Mouse (Mus musculus) brown adipose tissue, adult 24 weeks (tissue): ENCODE data around the gene Vegfa. TPM values are rescaled to one million over a fixed set of nuclear protein-coding genes. Genes with fewer than 3 reads are reported as not detected.

Experiments used
- H3K27ac ChIP-seq: fragments of 200-500 bp; replicated peaks from 2 replicates; pipeline ENCODE4 v1.5.1; 2012; ENCODE audit warnings: low read depth, mild to moderate bottlenecking, low read length
- H3K4me1 ChIP-seq: fragments of 200-500 bp; 2 replicates; pipeline ENCODE4 v1.6.1; 2012; ENCODE audit warnings: low read length, mixed read lengths; ENCODE audit not compliant: control insufficient read depth, insufficient read depth, insufficient read length
- H3K4me3 ChIP-seq: fragments of 200-500 bp; 2 replicates; pipeline ENCODE4 v1.5.1; 2012; ENCODE audit warnings: low read depth, mild to moderate bottlenecking, low read length, moderate library complexity; ENCODE audit not compliant: insufficient read depth
- polyA plus RNA-seq: library from polyadenylated mRNA; stranded (reverse); fragments of >200 nt; gene quantifications from 2 replicates; pipeline ENCODE4 v1.2.4, GENCODE M21; 2012; ENCODE audit not compliant: missing spikeins, insufficient read depth, insufficient read length

Vegfa gene
- polyA plus RNA-seq, 1 experiment = 214 TPM

DNA sequence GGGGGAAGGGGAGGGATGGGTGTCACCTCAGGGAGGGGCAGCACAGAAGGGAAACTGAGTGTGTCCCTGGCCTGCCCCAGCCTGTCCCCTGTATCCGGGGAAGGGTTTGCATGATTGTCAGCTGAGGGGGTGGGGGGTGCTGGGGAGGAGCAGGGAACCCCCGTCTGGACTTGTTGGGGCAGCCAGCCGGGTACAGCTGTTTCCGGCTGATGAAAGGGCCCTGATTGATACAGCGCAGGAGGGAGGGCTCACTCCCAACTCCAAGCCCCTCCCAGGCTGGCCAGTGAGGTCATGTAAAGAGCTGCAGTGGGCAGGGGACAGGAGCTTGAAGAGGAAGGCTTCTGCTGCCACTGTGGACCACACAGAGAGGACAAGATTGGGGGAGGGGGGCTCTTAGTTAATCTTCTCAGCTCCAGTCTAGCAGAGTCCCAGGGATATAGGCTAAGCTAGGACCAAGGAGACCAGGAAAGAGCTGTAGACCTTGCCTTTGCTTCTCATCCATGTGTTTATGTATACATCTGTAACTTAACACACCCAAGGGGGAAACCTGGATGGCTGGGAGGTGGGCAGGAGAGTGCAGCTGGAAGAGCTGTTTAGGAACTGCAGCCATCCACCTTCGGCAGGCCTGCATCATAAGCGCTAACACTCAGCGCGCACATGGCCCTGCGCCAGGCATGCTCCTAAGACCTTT lies 31.3 kb upstream of the Vegfa start:
- no peak overlapping the region for H3K4me3 ChIP-seq
- H3K27ac ChIP-seq = no peak overlapping the region
- no peaks in the 10 kb centered on the region for H3K4me1 ChIP-seq

DNA sequence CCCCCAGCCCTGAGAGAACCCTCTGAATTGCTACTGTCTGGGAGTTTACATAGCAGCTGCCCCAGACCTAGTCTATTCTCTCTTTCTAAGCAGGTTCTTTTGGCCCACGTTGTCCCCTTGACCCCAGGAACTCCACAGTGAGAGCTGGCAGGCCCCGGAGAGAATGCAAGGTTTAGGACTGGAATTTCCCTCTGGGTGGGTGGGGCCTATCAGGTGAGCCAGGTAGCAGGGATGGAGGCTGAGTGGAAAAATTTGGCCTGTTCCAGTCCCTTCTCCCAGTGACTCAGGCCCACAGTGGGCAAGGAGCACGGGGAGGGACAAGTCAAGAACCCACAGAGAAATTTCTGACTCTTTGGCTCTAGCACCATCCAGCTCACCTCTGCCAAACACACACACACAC lies 28.1 kb upstream of the Vegfa start:
- H3K4me3 ChIP-seq = no peak overlapping the region
- peaks cover 2% of the 10 kb centered on the region; the same call in 1 of the 2 replicates for H3K4me1 ChIP-seq
- H3K27ac ChIP-seq = no peak overlapping the region

DNA sequence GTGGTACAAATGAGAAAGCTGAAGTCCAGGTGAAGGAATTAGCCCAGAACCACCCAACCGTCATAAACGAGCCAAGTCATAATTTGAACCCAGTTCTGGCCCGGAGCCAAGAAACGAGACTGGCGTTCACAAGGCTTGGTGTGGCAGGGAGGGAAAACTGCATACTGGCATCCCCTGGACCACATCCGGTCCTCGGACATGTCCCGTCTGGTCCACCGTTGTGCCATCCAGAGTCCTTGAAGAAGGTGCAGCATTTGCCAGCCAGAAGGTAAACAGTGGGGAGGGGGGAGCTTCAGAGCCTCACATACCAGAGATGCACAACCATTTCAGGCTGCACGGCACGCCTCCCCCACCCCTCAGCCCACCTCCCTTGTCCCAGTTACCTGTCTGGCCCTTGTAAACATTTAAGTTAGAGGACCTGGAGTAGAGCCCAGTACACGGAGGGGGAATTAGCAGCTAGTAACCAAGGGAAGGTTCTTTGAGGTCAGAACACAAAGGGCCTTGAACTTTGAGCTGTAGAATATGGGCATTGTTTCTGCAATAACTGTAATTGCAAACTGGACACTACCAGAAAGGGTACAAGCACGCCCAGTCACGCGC lies 27.2 kb upstream of the Vegfa start:
- Histone ChIP-seq H3K4me3 (no peak overlapping the region), H3K4me1 (peaks cover 2% of the 10 kb centered on the region; the same call in 1 of the 2 replicates), H3K27ac (no peak overlapping the region)

DNA sequence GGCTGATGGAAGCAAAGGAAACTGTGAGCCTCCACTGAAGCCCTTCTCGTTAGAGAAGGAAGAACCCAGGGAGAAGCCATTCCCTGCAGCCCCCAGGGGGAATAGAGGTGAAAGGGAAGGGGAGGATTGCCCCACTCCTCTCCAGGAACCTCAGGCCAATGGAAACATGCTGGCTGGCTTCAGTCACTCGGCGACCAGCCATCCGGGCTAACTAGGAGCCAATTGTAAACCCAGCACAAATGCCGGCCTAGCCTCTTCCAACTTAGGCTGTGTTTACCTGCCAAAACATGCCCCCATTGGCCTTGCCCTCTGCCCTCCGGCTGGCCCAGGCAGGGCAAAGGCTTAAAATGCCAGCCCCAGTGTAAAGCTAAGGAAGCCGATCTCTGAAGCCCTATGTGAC lies 24.1 kb upstream of the Vegfa start:
- Histone ChIP-seq H3K4me1 (peaks cover 2% of the 10 kb centered on the region; the same call in 1 of the 2 replicates), H3K27ac (no peak overlapping the region), H3K4me3 (no peak overlapping the region)

DNA sequence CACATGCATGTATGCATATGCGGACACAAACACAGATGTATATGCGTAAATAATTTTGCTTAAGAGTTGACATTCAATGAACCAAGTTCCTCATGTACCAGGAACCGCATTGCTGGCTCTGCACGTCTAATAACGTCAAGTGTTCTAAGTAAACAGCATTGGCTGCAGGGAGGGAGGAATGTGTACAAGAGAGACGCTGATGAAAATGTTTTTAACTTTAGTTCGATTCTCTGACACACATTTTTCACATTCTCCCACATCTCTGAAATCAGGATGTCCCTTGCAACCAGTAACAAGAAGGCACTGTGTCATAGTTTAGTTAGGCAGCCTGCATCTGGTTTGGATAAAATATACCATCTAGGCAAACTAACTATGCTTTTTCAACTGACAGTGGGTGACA lies 23.6 kb upstream of the Vegfa start:
- Histone ChIP-seq H3K27ac (no peak overlapping the region), H3K4me1 (peaks cover 2% of the 10 kb centered on the region; the same call in 1 of the 2 replicates), H3K4me3 (no peak overlapping the region)

DNA sequence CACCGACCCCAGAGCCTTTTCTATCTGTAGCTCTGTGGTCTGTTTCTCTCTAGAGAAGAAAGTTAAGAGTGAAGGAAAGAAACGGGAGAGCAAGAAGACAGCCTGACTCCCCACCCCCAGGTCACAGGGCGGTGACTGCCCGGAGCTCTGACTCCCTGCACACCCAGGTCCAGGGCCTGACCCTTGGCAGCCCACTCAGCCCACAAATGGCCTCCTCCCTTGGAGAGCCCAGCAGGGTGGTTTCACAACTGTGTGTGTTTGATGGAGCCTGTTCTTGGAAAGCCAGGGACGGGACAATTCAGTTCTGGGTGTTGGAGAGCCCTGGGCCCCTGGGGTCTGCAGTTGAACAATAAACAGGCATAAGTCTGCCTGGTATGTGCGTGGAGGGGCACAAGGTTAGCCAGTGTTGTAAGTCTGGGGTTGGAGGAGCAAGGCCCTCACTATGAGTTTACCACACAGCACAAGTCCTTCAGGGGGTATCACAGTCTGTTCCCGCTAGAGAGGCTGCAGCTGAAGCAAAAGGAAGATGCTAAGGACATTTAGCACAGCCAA lies 21.2 kb upstream of the Vegfa start:
- Histone ChIP-seq H3K4me1 (peaks cover 2% of the 10 kb centered on the region; the same call in 1 of the 2 replicates), H3K27ac (no peak overlapping the region), H3K4me3 (no peak overlapping the region)

DNA sequence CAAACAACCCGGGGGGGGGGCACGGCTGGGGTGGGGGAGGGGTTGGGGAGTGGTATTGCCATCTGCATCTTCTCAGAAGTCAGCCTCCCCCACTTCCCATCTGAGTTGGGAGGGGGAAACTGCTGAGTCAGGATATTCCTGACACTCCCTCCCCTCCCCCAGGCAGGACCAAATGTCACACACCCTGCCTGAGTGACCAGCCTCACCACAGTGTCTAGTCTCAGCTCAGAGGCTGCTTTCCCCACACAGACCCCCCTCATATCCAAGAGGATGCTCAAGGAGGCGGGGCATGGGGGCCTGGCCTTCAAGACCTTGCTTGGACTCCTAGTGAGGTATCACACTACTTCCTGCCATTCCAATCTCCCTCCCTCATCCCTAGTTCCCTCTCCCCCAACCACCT lies 20.0 kb upstream of the Vegfa start:
- Histone ChIP-seq H3K4me3 (no peak overlapping the region), H3K27ac (no peak overlapping the region), H3K4me1 (peaks cover 2% of the 10 kb centered on the region; the same call in 1 of the 2 replicates)

DNA sequence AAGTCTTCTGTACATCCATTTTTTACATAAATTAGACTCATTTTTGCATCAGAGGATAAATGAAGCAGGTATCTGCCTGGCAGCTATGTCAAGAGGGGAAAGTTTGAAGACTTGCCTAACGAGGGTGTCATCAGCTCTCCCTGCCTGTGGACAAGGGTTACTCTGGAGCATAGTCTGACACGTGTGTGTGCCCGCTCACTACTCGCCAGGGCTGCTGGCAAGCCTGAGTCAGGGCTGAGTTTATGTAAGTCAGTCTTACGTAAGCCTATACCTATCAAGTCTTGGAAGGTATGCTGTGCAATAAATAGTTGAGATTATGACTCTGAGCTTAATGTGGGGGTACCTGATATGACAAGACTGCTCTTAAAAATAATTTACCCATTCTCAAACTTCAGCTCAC lies 19.2 kb upstream of the Vegfa start:
- H3K4me3 ChIP-seq = no peak overlapping the region
- no peak overlapping the region for H3K27ac ChIP-seq
- no peaks in the 10 kb centered on the region for H3K4me1 ChIP-seq

DNA sequence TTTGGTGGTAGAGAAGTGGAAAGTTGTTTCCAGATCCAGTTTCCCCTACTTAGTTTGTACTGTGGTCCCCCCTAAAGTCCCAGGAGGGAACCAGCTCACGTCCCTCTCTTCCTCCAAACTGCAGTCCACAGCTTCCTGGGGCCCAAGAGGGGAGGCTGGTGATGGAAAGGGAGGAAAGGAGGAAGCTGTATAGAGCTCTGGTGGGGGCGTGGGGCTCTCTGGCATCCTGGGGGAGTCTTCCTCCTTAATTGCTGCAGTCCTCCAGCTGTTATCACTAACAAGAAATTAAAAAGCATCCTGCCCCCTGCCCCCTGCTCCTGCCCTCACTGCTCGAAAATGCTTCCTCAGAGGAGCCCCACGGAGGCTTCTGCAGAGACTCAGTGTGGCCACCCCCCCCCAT lies 17.4 kb upstream of the Vegfa start:
- Histone ChIP-seq H3K4me3 (no peak overlapping the region), H3K27ac (no peak overlapping the region), H3K4me1 (no peaks in the 10 kb centered on the region)

DNA sequence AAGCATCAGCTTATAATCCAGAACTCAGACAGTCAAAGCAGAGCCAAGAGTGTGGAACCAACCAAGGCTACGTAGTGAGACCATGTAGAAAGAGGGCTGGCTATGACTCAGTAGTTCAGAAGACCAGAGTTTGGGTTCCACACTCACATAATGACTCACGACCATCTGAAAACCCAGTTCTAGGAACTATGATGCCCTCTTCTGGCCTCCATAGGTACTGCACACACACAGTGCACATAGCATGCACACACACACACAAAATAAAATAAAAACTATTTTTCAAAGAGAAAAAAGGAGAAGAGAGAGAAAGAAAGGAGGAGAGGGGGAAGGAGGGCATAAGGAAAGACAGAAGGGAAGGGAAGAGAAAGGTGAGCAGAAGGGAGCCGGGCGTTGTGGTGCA lies 16.0 kb upstream of the Vegfa start:
- no peak overlapping the region for H3K27ac ChIP-seq
- no peaks in the 10 kb centered on the region for H3K4me1 ChIP-seq
- no peak overlapping the region for H3K4me3 ChIP-seq

DNA sequence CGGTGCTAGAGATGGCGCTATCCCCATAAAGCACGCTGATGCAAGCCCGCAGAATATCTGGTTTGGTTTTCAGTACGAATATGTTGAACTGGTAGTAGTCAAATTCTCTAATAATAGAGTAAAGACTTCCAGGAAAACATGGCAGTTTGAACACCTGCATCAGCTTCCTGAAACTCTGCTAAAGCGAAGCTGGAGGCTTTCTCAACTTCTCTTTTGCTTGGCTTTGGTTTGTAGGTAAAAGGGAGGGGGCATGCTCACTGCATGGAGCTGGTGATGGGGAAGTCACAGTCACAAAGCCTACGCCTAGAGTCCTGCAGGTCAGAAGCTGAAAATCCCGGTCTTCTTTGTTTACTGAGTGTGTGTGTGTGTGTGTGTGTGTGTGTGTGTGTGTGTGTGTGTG lies 13.6 kb upstream of the Vegfa start:
- no peak overlapping the region for H3K4me3 ChIP-seq
- H3K4me1 ChIP-seq = no peaks in the 10 kb centered on the region
- no peak overlapping the region for H3K27ac ChIP-seq

DNA sequence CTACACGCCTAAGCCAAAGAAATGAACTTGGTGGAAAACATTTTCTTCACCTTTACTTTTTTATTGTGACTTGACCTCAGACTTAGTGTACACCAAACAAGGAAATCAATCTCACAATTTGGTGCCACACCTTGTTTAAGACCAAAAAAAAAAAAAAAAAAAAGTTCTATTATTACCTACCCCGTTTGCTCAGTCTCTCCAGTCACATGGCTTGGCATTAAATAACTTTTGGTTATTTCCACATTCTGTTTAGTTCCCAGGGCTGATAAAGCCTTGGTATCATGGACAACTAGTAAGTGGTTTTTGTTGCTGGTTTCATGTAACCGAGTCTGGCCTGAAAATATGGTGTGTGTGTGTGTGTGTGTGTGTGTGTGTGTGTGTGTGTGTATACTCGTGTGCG lies 12.8 kb upstream of the Vegfa start:
- no peak overlapping the region for H3K27ac ChIP-seq
- no peak overlapping the region for H3K4me3 ChIP-seq
- H3K4me1 ChIP-seq = no peaks in the 10 kb centered on the region

DNA sequence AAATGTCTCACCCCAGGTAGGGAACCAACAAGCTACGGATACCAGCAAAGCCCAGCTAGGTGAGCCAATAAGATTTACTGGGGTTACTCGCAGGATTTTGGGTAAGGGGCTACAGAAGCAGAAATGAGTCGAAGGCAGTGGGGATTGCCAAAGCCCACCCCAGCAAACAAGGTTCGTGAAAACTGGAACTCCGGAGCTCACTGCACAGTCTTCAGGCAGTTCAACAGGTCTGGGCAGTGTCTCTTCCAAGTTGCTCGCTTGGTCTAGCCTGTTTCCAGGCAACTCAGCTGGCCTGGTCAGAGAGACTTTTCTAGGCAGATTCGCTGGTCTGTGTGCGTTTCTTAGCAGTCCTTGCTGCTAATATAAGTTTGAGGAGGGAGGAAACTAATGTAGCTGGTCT lies 10.0 kb upstream of the Vegfa start:
- Histone ChIP-seq H3K27ac (no peak overlapping the region), H3K4me3 (no peak overlapping the region), H3K4me1 (no peaks in the 10 kb centered on the region)

DNA sequence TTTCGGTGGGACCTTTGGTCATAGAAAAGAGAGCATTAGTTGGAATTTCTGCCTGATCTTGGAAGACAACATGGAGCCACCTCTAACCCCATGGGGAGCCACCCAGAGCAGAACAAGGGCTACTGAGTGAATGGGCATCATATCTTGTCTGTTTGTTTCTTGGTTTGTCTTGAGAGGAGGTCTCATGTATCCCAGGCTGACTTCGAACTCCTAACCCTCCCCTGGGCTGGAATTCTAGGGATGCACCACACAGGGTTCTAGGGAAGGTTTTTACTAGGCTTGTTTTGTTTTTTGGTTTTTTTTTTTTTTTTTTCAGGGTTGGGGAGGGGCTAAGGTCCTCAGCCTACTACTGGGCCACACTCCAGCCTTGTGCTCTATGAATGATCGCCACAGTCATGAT lies 9.5 kb upstream of the Vegfa start:
- no peak overlapping the region for H3K4me3 ChIP-seq
- H3K4me1 ChIP-seq = no peaks in the 10 kb centered on the region
- no peak overlapping the region for H3K27ac ChIP-seq

DNA sequence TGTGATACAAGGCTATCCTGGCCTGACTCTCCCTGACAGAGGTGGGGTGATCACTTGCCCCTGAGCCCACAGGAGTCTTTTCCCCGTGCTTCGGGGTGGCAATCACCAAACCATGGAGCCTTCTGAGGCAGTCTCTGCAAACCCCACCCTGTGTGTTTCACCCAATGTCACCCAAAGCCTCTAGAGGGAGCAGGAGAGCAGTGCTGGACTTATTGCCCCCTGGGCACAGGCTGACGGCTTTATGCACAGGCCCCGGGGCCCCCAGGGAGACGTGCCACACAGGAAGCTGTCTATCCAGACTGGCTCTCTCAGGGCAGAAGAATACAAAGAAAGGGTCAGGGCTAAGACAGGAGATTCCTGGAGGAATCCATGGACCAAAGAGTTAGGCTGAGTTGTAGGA lies 9.1 kb upstream of the Vegfa start:
- no peak overlapping the region for H3K4me3 ChIP-seq
- no peaks in the 10 kb centered on the region for H3K4me1 ChIP-seq
- H3K27ac ChIP-seq = no peak overlapping the region

DNA sequence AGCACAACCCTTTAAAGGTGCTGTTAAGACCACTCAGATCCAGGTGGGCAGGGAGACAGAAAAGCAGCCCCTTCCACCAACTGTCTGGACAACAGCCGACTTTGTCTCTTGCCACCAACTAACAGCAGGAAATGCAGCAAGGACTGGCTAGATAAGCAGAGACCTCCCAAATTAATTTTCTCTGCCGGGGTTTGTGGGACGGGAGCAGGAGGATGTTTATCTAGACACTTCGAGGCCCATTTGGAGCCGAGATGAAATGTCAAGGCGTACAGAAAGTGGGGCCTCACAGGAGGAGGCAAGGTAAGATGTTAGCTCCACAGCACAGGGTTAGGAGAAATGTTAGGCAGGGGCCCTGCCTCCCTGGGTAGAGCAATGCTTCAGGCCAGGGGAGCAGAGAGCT lies 8.4 kb upstream of the Vegfa start:
- H3K4me3 ChIP-seq = no peak overlapping the region
- no peak overlapping the region for H3K27ac ChIP-seq
- H3K4me1 ChIP-seq = no peaks in the 10 kb centered on the region
